Mouse (Mus musculus) heart, postnatal 0 days (tissue): ENCODE measurements around the gene Cyp24a1. TPM values are rescaled to one million over a fixed set of nuclear protein-coding genes. Genes with fewer than 3 reads are reported as not detected.

Experiments used
- ATAC-seq: fragments of 200-750 bp; cut with Nextera tagmentation; 2 replicates; pipeline ENCODE4 v1.8.0; 2017; ENCODE audit warnings: low read depth, moderate number of reproducible peaks, moderate library complexity; ENCODE audit not compliant: insufficient read depth
- DNase-seq: peaks from one replicate; pipeline ENCODE4 v3.0.0-alpha.2; 2016; ENCODE audit warnings: low spot score
- H3K27ac ChIP-seq: fragments of 300-500 bp; sonication (generic); 2 replicates; pipeline ENCODE4 v1.5.1; 2014; ENCODE audit warnings: low read depth, mild to moderate bottlenecking
- H3K27me3 ChIP-seq: fragments of 300-500 bp; sonication (generic); 2 replicates; pipeline ENCODE4 v1.6.1; 2014; ENCODE audit warnings: low read length, mixed read lengths; ENCODE audit not compliant: control insufficient read depth, insufficient read depth
- H3K36me3 ChIP-seq: fragments of 300-500 bp; sonication (generic); replicated peaks from 2 replicates; pipeline ENCODE4 v1.6.1; 2014; ENCODE audit warnings: low read length, mixed read lengths; ENCODE audit not compliant: control insufficient read depth, insufficient read depth
- H3K4me1 ChIP-seq: fragments of 300-500 bp; sonication (generic); 2 replicates; pipeline ENCODE4 v1.6.1; 2014; ENCODE audit warnings: antibody characterized with exemption; ENCODE audit not compliant: control insufficient read depth, insufficient read depth
- H3K4me2 ChIP-seq: fragments of 300-500 bp; sonication (generic); 2 replicates; pipeline ENCODE4 v1.6.1; 2014; ENCODE audit warnings: low read depth, mild to moderate bottlenecking, low read length, moderate library complexity
- H3K4me3 ChIP-seq: fragments of 300-500 bp; sonication (generic); 2 replicates; pipeline ENCODE4 v1.5.1; 2014; ENCODE audit warnings: low read depth, low read length
- H3K9ac ChIP-seq: fragments of 300-500 bp; sonication (generic); replicated peaks from 2 replicates; pipeline ENCODE4 v1.6.1; 2014; ENCODE audit warnings: low read depth, low read length, mixed read lengths
- H3K9me3 ChIP-seq: fragments of 300-500 bp; sonication (generic); replicated peaks from 2 replicates; pipeline ENCODE4 v1.6.1; 2016; ENCODE audit warnings: low read length; ENCODE audit not compliant: control insufficient read depth
- CTCF ChIP-seq: IDR thresholded peaks from 2 replicates; pipeline ENCODE4 v1.5.1; 2016; ENCODE audit warnings: antibody characterized with exemption, control low read depth, low read depth
- EP300 ChIP-seq: IDR thresholded peaks from 2 replicates; pipeline ENCODE4 v1.6.1; 2016; ENCODE audit warnings: antibody characterized with exemption, low read depth
- WGBS: fragments of 180-500 bp; shearing (Covaris S2); extraction: QIAGEN DNeasy Blood & Tissue Kit; methylation state at CpG from one replicate; pipeline ENCODE4 v1.1.7; 2014; 5-methylcytosine and 5-hydroxymethylcytosine counted together
- polyA plus RNA-seq: library from polyadenylated mRNA; unstranded; fragments of >200 nt; fragmentation: Nextera tagmentation; extraction: Ambion mirVana; gene quantifications from 2 replicates; pipeline ENCODE4 v1.2.1, GENCODE M21; 2015
- total RNA-seq: library from RNA; depleted of rRNA; stranded (reverse); fragments of >200 nt; gene quantifications from 2 replicates; pipeline ENCODE4 v1.2.3, GENCODE M21; 2014; ENCODE audit warnings: low replicate concordance; rRNA removed

Cyp24a1 gene
- total and polyA plus RNA-seq, 2 experiments from 2014 or later, result not detected

DNA sequence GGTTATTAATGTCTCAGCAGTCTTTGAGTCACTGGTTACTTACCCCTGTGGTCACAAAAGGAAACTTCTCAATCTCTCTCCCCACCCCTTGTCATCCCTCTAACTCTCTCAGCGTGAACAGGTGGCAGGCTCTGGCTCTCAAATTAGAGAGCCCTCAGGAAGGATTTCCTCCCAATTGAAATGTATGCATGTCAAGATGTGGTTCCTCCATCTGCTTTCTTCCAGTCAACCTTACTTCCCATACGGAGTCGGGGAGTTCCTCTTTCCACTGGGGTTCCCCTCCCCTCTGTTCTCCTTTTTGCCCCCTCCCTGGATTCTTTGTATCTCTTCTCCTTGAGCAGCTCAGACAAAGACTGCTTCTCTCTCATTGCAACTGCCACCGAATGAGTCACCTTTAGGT is 60.7 kb downstream of the Cyp24a1 start:
- Histone ChIP-seq H3K27me3 (peaks cover 32% of the 10 kb centered on the region), H3K4me2 (no peak overlapping the region), H3K36me3 (no peaks in the 10 kb centered on the region), H3K9ac (no peak overlapping the region), H3K4me3 (no peak overlapping the region), H3K27ac (no peak overlapping the region), H3K9me3 (no peaks in the 10 kb centered on the region), H3K4me1 (no peaks in the 10 kb centered on the region)
- 59% methylated on average over 4 of the region's 4 CpGs for WGBS
- ATAC-seq, result no peak
- TF ChIP-seq CTCF (no peak), EP300 (no peak)
- no peak for DNase-seq

Other genes with a start within 250 kb of the Cyp24a1 start
- gene Bcas1, start 69.3 kb downstream of the Cyp24a1 start, total RNA-seq, result not detected in 2 replicates
- gene Bcas1, start 69.3 kb downstream of the Cyp24a1 start, polyA plus RNA-seq, result 0.38 and 0.45 TPM in 2 replicates
- gene Pfdn4, start 717 bp downstream of the Cyp24a1 start, total RNA-seq, result 11.4 and 30.2 TPM in 2 replicates
- 42.1 and 46.2 TPM in 2 replicates for gene Pfdn4, start 717 bp downstream of the Cyp24a1 start, polyA plus RNA-seq
- not detected in 2 replicates for gene 4930470P17Rik, start 104.9 kb upstream of the Cyp24a1 start, total RNA-seq
- not detected in 2 replicates for gene 4930470P17Rik, start 104.9 kb upstream of the Cyp24a1 start, polyA plus RNA-seq
- gene Dok5, start 234.7 kb upstream of the Cyp24a1 start, total RNA-seq, result 0.43 TPM in 1 of 2 replicates, not detected in the other
- gene Dok5, start 234.7 kb upstream of the Cyp24a1 start, polyA plus RNA-seq, result 1.4 and 1.7 TPM in 2 replicates